Mouse (Mus musculus) lung, embryonic 16.5 days (tissue): ENCODE results near the gene Mia. TPM values are rescaled to one million over a fixed set of nuclear protein-coding genes. Genes with fewer than 3 reads are reported as not detected.

Source experiments
- ATAC-seq: fragments of 200-750 bp; cut with Nextera tagmentation; 2 replicates; pipeline ENCODE4 v1.8.0; 2017; ENCODE audit warnings: low read depth, mild to moderate bottlenecking, moderate library complexity
- H3K27ac ChIP-seq: fragments of 300-500 bp; sonication (generic); 2 replicates; pipeline ENCODE4 v1.5.1; 2014; ENCODE audit warnings: mild to moderate bottlenecking, control low read depth, low read length
- H3K27me3 ChIP-seq: fragments of 300-500 bp; sonication (generic); 2 replicates; pipeline ENCODE4 v1.6.1; 2014; ENCODE audit warnings: low read depth, low read length, mixed read lengths; ENCODE audit not compliant: control insufficient read depth, insufficient read depth
- H3K36me3 ChIP-seq: fragments of 300-500 bp; sonication (generic); 2 replicates; pipeline ENCODE4 v1.6.1; 2014; ENCODE audit warnings: low read length; ENCODE audit not compliant: control insufficient read depth, insufficient read depth
- H3K4me1 ChIP-seq: fragments of 300-500 bp; sonication (generic); replicated peaks from 2 replicates; pipeline ENCODE4 v1.6.1; 2014; ENCODE audit warnings: low read length, mixed read lengths; ENCODE audit not compliant: control insufficient read depth, insufficient read depth
- H3K4me2 ChIP-seq: fragments of 300-500 bp; sonication (generic); 2 replicates; pipeline ENCODE4 v1.6.1; 2014; ENCODE audit warnings: low read depth, low read length, control low read depth
- H3K4me3 ChIP-seq: fragments of 300-500 bp; sonication (generic); 2 replicates; pipeline ENCODE4 v1.5.1; 2014; ENCODE audit warnings: mild to moderate bottlenecking, low read length, control low read depth
- H3K9ac ChIP-seq: fragments of 300-500 bp; sonication (generic); 2 replicates; pipeline ENCODE4 v1.6.1; 2014; ENCODE audit warnings: low read length, control low read depth
- H3K9me3 ChIP-seq: fragments of 300-500 bp; sonication (generic); 2 replicates; pipeline ENCODE4 v1.6.1; 2016; ENCODE audit warnings: low read length; ENCODE audit not compliant: control insufficient read depth
- WGBS: fragments of 180-500 bp; shearing (Covaris S2); extraction: QIAGEN DNeasy Blood & Tissue Kit; methylation state at CpG from one replicate; pipeline ENCODE4 v1.1.7; 2014; 5-methylcytosine and 5-hydroxymethylcytosine counted together
- polyA plus RNA-seq: library from polyadenylated mRNA; unstranded; fragments of >200 nt; fragmentation: Nextera tagmentation; extraction: Ambion mirVana; gene quantifications from 2 replicates; pipeline ENCODE4 v1.2.1, GENCODE M21; 2015

The Mia gene
- 170 and 185 TPM in 2 replicates for polyA plus RNA-seq

DNA sequence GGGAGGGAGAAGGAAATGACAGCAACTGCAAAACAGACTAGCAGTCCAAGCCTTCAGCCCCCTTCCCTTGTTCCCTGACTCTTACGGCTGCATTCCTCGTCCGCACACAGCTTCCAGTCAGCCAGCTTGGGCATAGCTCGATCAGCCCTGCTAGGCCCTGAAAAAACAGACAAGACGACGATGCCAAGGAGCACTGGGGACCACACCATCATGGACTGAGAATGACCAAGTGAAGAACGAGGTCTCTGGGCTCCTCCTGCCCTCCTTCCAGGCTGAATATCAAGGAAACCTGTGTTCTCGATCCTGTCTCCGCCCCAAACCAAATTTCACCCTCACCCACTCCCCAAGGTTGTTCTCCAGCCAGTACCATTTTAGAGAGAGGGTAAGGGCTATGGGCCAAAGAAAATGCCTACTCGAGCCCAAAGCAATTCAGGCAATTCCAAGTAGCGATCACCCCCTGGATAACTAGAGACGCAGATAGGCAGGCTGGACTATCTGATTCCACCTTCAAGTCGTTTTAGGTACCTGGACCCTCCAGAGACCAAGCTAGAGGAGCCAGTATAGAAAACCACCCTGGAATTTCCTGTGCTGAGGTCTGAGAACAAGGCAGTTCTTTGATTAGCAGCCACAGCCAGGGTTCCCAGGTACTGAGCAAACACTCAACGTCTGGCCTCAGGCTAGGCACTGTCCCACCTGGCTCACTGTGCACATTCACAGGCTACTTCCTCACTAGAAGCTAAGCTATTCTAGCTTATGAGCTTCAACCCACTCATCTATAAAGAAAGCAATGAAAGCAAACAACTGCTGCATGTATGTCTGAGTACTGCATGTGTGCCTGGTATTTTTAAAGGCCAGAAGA lies at the start of gene Mia, which contains the start of gene Gm21983:
Gene Mia (minus strand): TSS at position 321 of the 859 bp plus-strand sequence.
Gene Gm21983 (minus strand): TSS at position 250 of the 859 bp plus-strand sequence.
- peak within 1 kb of the TSS; percentile 75 for H3K4me3 ChIP-seq
- H3K9me3 ChIP-seq: no peaks in the 10 kb centered on the region
- ATAC-seq: peak; percentile 25
- WGBS: 41% methylated on average over 14 of the region's 14 CpGs
- H3K27me3 ChIP-seq: no peaks in the 10 kb centered on the region
- H3K4me2 ChIP-seq: peak within 1 kb of the TSS; percentile 56
- H3K4me1 ChIP-seq: peaks cover 17% of the 10 kb centered on the region
- peak within 1 kb of the TSS; percentile 24 for H3K9ac ChIP-seq
- peaks cover 14% of the 10 kb centered on the region for H3K36me3 ChIP-seq
- peak within 1 kb of the TSS; percentile 91 for H3K27ac ChIP-seq

DNA sequence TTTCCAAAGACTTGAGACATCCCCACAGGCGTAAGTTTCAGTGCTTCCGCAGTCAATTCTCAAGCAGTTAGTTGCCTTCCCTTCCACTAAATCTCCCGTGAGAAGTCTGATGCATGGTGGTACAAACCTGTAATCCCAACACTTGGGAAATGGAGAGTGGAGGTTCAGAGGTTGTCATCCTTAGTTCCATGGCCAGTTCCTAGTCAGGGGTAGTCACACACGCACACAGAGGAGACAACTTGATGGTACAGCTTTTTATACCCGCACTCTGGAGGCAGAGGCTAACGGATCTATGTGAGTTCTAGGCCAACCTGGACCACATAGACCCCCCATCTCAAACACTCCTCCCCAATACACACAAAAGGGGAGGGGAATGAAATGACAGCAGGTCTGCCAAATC lies 47.9 kb upstream of the Mia start:
- Histone ChIP-seq H3K27ac (peak overlapping the region; percentile 91), H3K9me3 (no peaks in the 10 kb centered on the region), H3K36me3 (no peaks in the 10 kb centered on the region), H3K4me2 (peak overlapping the region; percentile 85), H3K9ac (peak overlapping the region; percentile 83), H3K4me3 (peak overlapping the region; percentile 84), H3K27me3 (no peaks in the 10 kb centered on the region), H3K4me1 (peaks cover 44% of the 10 kb centered on the region)
- 19% methylated on average over 6 of the region's 6 CpGs for WGBS
- peak; percentile 0; the same call in 1 of the 2 replicates for ATAC-seq

DNA sequence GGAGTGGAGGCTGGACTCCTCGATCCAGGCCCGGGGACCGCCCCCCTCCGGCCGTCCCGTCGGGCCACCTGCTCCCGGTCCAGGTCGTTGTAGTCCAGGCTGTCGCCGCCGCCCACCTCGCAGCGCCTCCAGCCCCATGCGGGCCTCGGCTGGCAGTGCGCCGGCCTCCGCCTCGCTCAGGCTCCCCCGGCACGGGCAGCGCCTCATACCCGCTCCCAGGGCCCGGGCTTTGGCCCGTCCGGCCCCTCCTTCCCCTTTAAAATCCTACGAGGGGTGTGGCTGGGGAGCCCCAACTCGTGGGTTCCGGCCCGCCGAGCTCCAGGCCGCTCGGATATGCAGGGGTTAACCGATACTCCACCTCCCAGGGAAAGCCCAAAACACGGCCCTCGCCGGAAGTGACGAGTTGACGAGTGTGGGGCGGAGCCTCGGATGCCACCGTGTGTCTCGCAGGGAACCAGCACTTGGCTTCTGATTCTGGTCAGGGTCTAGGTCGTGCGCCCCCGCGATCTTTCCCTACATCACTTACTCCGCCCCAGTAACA lies 47.4 kb upstream of the Mia start, which contains the start of gene Itpkc:
Gene Itpkc (minus strand): TSS at position 381 of the 541 bp plus-strand sequence.
- Histone ChIP-seq H3K27me3 (no peaks in the 10 kb centered on the region), H3K4me1 (peaks cover 40% of the 10 kb centered on the region), H3K27ac (peak within 1 kb of the TSS; percentile 91), H3K9me3 (no peaks in the 10 kb centered on the region), H3K4me2 (peak within 1 kb of the TSS; percentile 85), H3K4me3 (peak within 1 kb of the TSS; percentile 84), H3K36me3 (no peaks in the 10 kb centered on the region), H3K9ac (peak within 1 kb of the TSS; percentile 83)
- under 1% methylated on average over 49 of the region's 49 CpGs for WGBS
- ATAC-seq: peak; percentile 88

DNA sequence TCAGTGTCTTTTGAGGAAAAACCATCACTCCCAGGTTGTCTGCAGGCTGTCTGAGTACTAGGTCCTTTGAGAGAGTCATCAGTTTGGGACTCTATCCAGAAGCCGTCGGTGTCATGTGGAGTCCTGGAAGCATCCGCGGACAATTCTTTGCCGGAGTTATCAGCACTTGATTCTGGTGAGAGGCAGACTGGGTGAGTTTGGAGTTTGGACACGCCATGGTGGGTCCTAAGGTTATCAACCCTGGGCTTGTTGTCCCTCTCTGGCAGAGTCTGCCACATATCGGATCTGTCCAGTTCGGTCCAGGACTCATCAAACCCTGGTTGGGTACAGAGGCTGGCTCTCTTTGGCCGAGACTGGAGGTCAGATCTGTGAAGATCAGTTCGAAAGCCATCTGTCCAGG lies 46.7 kb upstream of the Mia start:
- ATAC-seq: peak; percentile 1; the same call in 1 of the 2 replicates
- peak overlapping the region; percentile 84 for H3K4me3 ChIP-seq
- WGBS: 2% methylated on average over 10 of the region's 10 CpGs
- H3K9ac ChIP-seq: peak overlapping the region; percentile 83
- no peaks in the 10 kb centered on the region for H3K36me3 ChIP-seq
- peak overlapping the region; percentile 85 for H3K4me2 ChIP-seq
- H3K27ac ChIP-seq: peak overlapping the region; percentile 91
- H3K9me3 ChIP-seq: no peaks in the 10 kb centered on the region
- peaks cover 39% of the 10 kb centered on the region for H3K4me1 ChIP-seq
- H3K27me3 ChIP-seq: no peaks in the 10 kb centered on the region

DNA sequence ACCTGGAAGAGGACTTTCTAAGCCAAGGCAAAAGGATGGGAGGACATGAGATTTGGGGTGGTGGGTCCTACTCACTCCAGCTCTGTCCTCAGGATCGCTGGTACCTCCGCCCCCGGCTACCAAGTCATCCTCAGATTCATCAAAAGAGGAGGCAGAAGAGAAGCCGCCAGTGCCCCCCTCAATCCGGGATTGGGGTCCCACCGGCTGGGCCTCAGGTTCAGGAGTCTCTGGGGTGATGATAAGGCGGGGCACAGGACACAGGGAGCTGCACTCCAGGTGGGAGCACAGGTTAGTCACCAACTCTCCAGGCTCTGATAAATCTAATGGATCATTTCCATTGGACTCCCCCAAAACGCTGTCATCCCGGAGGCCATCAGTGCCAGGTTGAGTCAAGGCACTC lies 46.3 kb upstream of the Mia start:
- no peaks in the 10 kb centered on the region for H3K36me3 ChIP-seq
- no peak overlapping the region for H3K27ac ChIP-seq
- peaks cover 39% of the 10 kb centered on the region for H3K4me1 ChIP-seq
- H3K9ac ChIP-seq: peak overlapping the region; percentile 83
- WGBS: 14% methylated on average over 9 of the region's 9 CpGs
- ATAC-seq: no peak
- H3K9me3 ChIP-seq: no peaks in the 10 kb centered on the region
- no peaks in the 10 kb centered on the region for H3K27me3 ChIP-seq
- H3K4me2 ChIP-seq: peak overlapping the region; percentile 85
- peak overlapping the region; percentile 84 for H3K4me3 ChIP-seq

- H3K4me3 ChIP-seq: no peak overlapping the region
- H3K9ac ChIP-seq: peak overlapping the region; percentile 47
- no peaks in the 10 kb centered on the region for H3K27me3 ChIP-seq
- H3K27ac ChIP-seq: no peak overlapping the region
- 69% methylated on average over 11 of the region's 11 CpGs for WGBS
- no peaks in the 10 kb centered on the region for H3K36me3 ChIP-seq
- H3K9me3 ChIP-seq: no peaks in the 10 kb centered on the region
- 0 out of 2 replicates have a peak overlapping the region, but pooled peaks have one; percentile 12 for H3K4me2 ChIP-seq
- H3K4me1 ChIP-seq: peaks cover 39% of the 10 kb centered on the region
- no peak for ATAC-seq
These were observed 44.1 kb upstream of the Mia start for GRCm38 (mm10) chr7:27224877-27225575.

DNA sequence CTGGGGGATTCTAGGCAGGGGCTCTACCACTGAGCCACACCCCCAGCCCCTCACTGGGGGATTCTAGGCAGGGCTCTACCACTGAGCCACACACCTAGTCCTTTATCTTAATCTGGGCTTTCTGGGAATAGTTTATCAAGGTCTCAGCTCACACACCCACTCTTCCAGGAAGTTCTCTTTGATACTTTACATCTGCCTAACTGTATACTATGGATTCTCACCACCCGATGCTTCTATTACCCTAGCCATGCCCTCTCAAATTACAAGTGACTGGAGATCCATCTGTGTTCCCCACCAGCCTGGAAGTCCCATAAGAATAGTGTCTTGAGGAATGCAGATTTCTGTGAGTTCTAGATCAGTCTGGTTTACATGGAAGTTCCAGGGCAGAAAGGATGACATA lies 41.6 kb upstream of the Mia start:
- no peak for ATAC-seq
- H3K36me3 ChIP-seq: peaks cover 2% of the 10 kb centered on the region; the same call in 1 of the 2 replicates
- H3K27ac ChIP-seq: no peak overlapping the region
- no peak overlapping the region for H3K4me3 ChIP-seq
- H3K9ac ChIP-seq: no peak overlapping the region
- WGBS: 70% methylated on average over 1 of the region's 1 CpGs
- H3K9me3 ChIP-seq: no peaks in the 10 kb centered on the region
- no peaks in the 10 kb centered on the region for H3K27me3 ChIP-seq
- H3K4me2 ChIP-seq: no peak overlapping the region
- peaks cover 34% of the 10 kb centered on the region for H3K4me1 ChIP-seq

DNA sequence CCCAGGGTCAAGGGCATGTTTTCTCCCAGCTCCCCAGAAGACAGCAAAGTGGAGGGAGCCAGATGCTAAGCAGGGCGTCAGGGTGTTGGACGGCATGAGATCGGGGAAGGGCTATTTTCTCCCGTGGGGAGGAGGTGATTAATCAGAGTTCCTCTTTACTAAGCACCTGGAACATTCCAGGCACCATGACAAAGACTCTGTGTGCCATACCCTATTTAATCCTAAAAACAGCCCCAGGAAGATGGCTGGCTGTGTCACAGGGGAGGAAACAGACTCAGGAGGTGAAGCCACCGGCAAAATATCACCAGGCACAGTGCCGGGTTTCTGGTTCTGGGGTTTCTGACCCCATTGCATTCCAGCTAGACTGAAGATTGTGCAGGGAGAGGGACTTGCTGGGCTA lies 41.0 kb upstream of the Mia start:
- peaks cover 2% of the 10 kb centered on the region; the same call in 1 of the 2 replicates for H3K36me3 ChIP-seq
- 61% methylated on average over 6 of the region's 6 CpGs for WGBS
- H3K9me3 ChIP-seq: no peaks in the 10 kb centered on the region
- no peaks in the 10 kb centered on the region for H3K27me3 ChIP-seq
- no peak overlapping the region for H3K9ac ChIP-seq
- no peak for ATAC-seq
- no peak overlapping the region for H3K4me2 ChIP-seq
- H3K27ac ChIP-seq: no peak overlapping the region
- peaks cover 28% of the 10 kb centered on the region for H3K4me1 ChIP-seq
- no peak overlapping the region for H3K4me3 ChIP-seq

GRCm38 (mm10) chr7:27219937-27220336 lies 39.0 kb upstream of the Mia start:
- ATAC-seq: no peak
- Histone ChIP-seq H3K27ac (no peak overlapping the region), H3K27me3 (no peaks in the 10 kb centered on the region)

More at GRCm38 (mm10) chr7:27219937-27220336, 39.0 kb upstream of the Mia start:
- 70% methylated on average over 11 of the region's 11 CpGs for WGBS
- Histone ChIP-seq H3K4me3 (no peak overlapping the region), H3K4me2 (no peak overlapping the region), H3K36me3 (peaks cover 2% of the 10 kb centered on the region), H3K9me3 (no peaks in the 10 kb centered on the region), H3K4me1 (peaks cover 9% of the 10 kb centered on the region), H3K9ac (no peak overlapping the region)
